Mouse (Mus musculus): ENCODE data around the gene Igfbp1.
"Not testable (repeated sequence)": the region's sequence is repeated elsewhere in the genome, so short reads cannot be mapped to it uniquely, and the experiment has no call there.

The Igfbp1 gene

GRCm38 (mm10) chr11:7194432-7195311, 2.9 kb upstream of the Igfbp1 start:
- DNase-seq (ENCODE audit: low read depth, low spot score), result no peak

- no peak for DNase-seq (ENCODE audit: low read depth, low spot score)
Measured at GRCm38 (mm10) chr11:7195312-7195685, 2.3 kb upstream of the Igfbp1 start.

- no peak for DNase-seq (ENCODE audit: low read depth, low spot score)
Measured at GRCm38 (mm10) chr11:7198006-7198405, 424 bp downstream of the Igfbp1 start.

- DNase-seq (ENCODE audit: low read depth, low spot score), result no peak
Measured at GRCm38 (mm10) chr11:7198481-7199256, 1.1 kb downstream of the Igfbp1 start.

- no peak for DNase-seq (ENCODE audit: low read depth, low spot score)
Measured at GRCm38 (mm10) chr11:7199736-7200392, 2.3 kb downstream of the Igfbp1 start.

- DNase-seq (ENCODE audit: low read depth, low spot score), result no peak
Measured at GRCm38 (mm10) chr11:7200393-7200783, 2.8 kb downstream of the Igfbp1 start.

- DNase-seq (ENCODE audit: low read depth, low spot score), result no peak
Measured at GRCm38 (mm10) chr11:7202206-7202605, 4.6 kb downstream of the Igfbp1 start.

- no peak for DNase-seq (ENCODE audit: low read depth, low spot score)
Measured at GRCm38 (mm10) chr11:7203846-7204245, 6.3 kb downstream of the Igfbp1 start.

- no peak for DNase-seq (ENCODE audit: low read depth, low spot score)
Measured at GRCm38 (mm10) chr11:7210343-7210742, 12.8 kb downstream of the Igfbp1 start.

GRCm38 (mm10) chr11:7211211-7211610, 13.6 kb downstream of the Igfbp1 start:
- no peak for DNase-seq (ENCODE audit: low read depth, low spot score)

GRCm38 (mm10) chr11:7212126-7212798, 14.7 kb downstream of the Igfbp1 start:
- no peak for DNase-seq (ENCODE audit: low read depth, low spot score)

- DNase-seq (ENCODE audit: low read depth, low spot score), result no peak
Measured at GRCm38 (mm10) chr11:7213161-7213500, 15.5 kb downstream of the Igfbp1 start.

GRCm38 (mm10) chr11:7213501-7214341, 16.1 kb downstream of the Igfbp1 start, which contains the start of gene Igfbp3:
Gene Igfbp3, minus strand, starts transcription at chr11:7213923.
- peak; percentile 61 for DNase-seq (ENCODE audit: low read depth, low spot score)

GRCm38 (mm10) chr11:7214342-7214660, 16.7 kb downstream of the Igfbp1 start:
- no peak for DNase-seq (ENCODE audit: low read depth, low spot score)

- DNase-seq (ENCODE audit: low read depth, low spot score), result no peak
Measured at GRCm38 (mm10) chr11:7214761-7215160, 17.2 kb downstream of the Igfbp1 start.

GRCm38 (mm10) chr11:7215703-7216102, 18.1 kb downstream of the Igfbp1 start:
- DNase-seq (ENCODE audit: low read depth, low spot score), result no peak

- DNase-seq (ENCODE audit: low read depth, low spot score), result not testable (repeated sequence)
Measured at GRCm38 (mm10) chr11:7221826-7222225, 24.2 kb downstream of the Igfbp1 start.

- no peak for DNase-seq (ENCODE audit: low read depth, low spot score)
Measured at GRCm38 (mm10) chr11:7226200-7226599, 28.6 kb downstream of the Igfbp1 start.

GRCm38 (mm10) chr11:7226810-7227550, 29.4 kb downstream of the Igfbp1 start:
- DNase-seq (ENCODE audit: low read depth, low spot score), result no peak

- no peak for DNase-seq (ENCODE audit: low read depth, low spot score)
Measured at GRCm38 (mm10) chr11:7228107-7228506, 30.5 kb downstream of the Igfbp1 start.

All from WW6 (cell line).